Mouse (Mus musculus) mammary gland, adult 2 months (tissue): Measurements from ENCODE around the gene Tns2. TPM values are rescaled to one million over a fixed set of nuclear protein-coding genes. Genes with fewer than 3 reads are reported as not detected.

Source experiments
- polyA plus RNA-seq: library from polyadenylated mRNA; depleted of rRNA; stranded (reverse); fragments of >200 nt; gene quantifications from 2 replicates; pipeline ENCODE4 v1.2.3, GENCODE M21; 2012; ENCODE audit warnings: low replicate concordance; rRNA removed

The Tns2 gene
- 109 and 137 TPM in 2 replicates for polyA plus RNA-seq

GRCm38 (mm10) chr15:102100161-102100981 is at the start of gene Tns2:
Gene Tns2, plus strand, starts transcription at chr15:102100413.

GRCm38 (mm10) chr15:102073559-102074069 is 26.6 kb upstream of the Tns2 start, which contains the start of gene Eif4b:
Gene Eif4b, plus strand, starts transcription at chr15:102073773.

GRCm38 (mm10) chr15:102136129-102136758 is 36.0 kb downstream of the Tns2 start, which contains the start of gene Spryd3:
Gene Spryd3, minus strand, starts transcription at chr15:102136234.

GRCm38 (mm10) chr15:102144274-102144711 is 44.1 kb downstream of the Tns2 start, which contains the start of gene Igfbp6:
Gene Igfbp6, plus strand, starts transcription at chr15:102144362.

GRCm38 (mm10) chr15:102150301-102151135 is 50.3 kb downstream of the Tns2 start, which contains the start of gene Soat2:
Gene Soat2, plus strand, starts transcription at chr15:102150526.

Other genes with a start within 250 kb of the Tns2 start
- 0.33 and 7.3 TPM in 2 replicates for gene Krt1, start 249.6 kb upstream of the Tns2 start, polyA plus RNA-seq
- gene Krt77, start 230.7 kb upstream of the Tns2 start, polyA plus RNA-seq: 1.3 and 31.1 TPM in 2 replicates
- not detected in 2 replicates for gene Krt76, start 207.5 kb upstream of the Tns2 start, polyA plus RNA-seq
- 0.57 and 1.0 TPM in 2 replicates for gene Krt4, start 175.7 kb upstream of the Tns2 start, polyA plus RNA-seq
- 0.96 and 18.1 TPM in 2 replicates for gene Krt79, start 160.1 kb upstream of the Tns2 start, polyA plus RNA-seq
- 0.36 and 0.70 TPM in 2 replicates for gene Krt78, start 146.1 kb upstream of the Tns2 start, polyA plus RNA-seq
- gene Krt8, start 95.9 kb upstream of the Tns2 start, polyA plus RNA-seq: 190 and 281 TPM in 2 replicates
- 200 and 262 TPM in 2 replicates for gene Krt18, start 72.2 kb upstream of the Tns2 start, polyA plus RNA-seq
- 45.8 and 64.3 TPM in 2 replicates for gene Eif4b, start 26.6 kb upstream of the Tns2 start, polyA plus RNA-seq
- 34.5 and 35.3 TPM in 2 replicates for gene Spryd3, start 35.8 kb downstream of the Tns2 start, polyA plus RNA-seq
- gene Igfbp6, start 43.9 kb downstream of the Tns2 start, polyA plus RNA-seq: 247 and 395 TPM in 2 replicates
- gene Soat2, start 50.1 kb downstream of the Tns2 start, polyA plus RNA-seq: 0.95 and 1.1 TPM in 2 replicates
- gene Zfp740, start 102.8 kb downstream of the Tns2 start, polyA plus RNA-seq: 24.1 and 33.0 TPM in 2 replicates
- gene Csad, start 104.3 kb downstream of the Tns2 start, polyA plus RNA-seq: 310 and 374 TPM in 2 replicates
- gene Itgb7, start 131.5 kb downstream of the Tns2 start, polyA plus RNA-seq: 54.5 and 78.5 TPM in 2 replicates
- gene Rarg, start 157.1 kb downstream of the Tns2 start, polyA plus RNA-seq: 62.7 and 82.3 TPM in 2 replicates
- 0.20 and 0.32 TPM in 2 replicates for gene Gm9918, start 170.2 kb downstream of the Tns2 start, polyA plus RNA-seq
- 117 and 134 TPM in 2 replicates for gene Mfsd5, start 179.0 kb downstream of the Tns2 start, polyA plus RNA-seq
- 2.8 and 2.9 TPM in 2 replicates for gene Espl1, start 195.9 kb downstream of the Tns2 start, polyA plus RNA-seq
- 50.1 and 98.8 TPM in 2 replicates for gene Pfdn5, start 225.7 kb downstream of the Tns2 start, polyA plus RNA-seq
- gene Myg1, start 231.3 kb downstream of the Tns2 start, polyA plus RNA-seq: 57.4 and 61.0 TPM in 2 replicates